Mouse (Mus musculus) midbrain, postnatal 0 days (tissue): ENCODE results near the gene Usp51. TPM values are rescaled to one million over a fixed set of nuclear protein-coding genes. Genes with fewer than 3 reads are reported as not detected.
A peak's percentile ranks its signal among the peaks of the same experiment; 100 is the strongest.
"Not testable (repeated sequence)": the region's sequence is repeated elsewhere in the genome, so short reads cannot be mapped to it uniquely, and the experiment has no call there.

Experiments
- ATAC-seq: fragments of 200-750 bp; cut with Nextera tagmentation; 2 replicates; pipeline ENCODE4 v1.8.0; 2017; ENCODE audit warnings: moderate number of reproducible peaks, mild to moderate bottlenecking, moderate TSS enrichment, moderate library complexity; ENCODE audit not compliant: low FRiP score
- DNase-seq: peaks from one replicate; pipeline ENCODE4 v3.0.0-alpha.2; 2015; ENCODE audit warnings: low spot score
- H3K27ac ChIP-seq: fragments of 300-500 bp; sonication (generic); 2 replicates; pipeline ENCODE4 v1.5.1; 2014; ENCODE audit warnings: low read depth, mild to moderate bottlenecking, low read length, mixed read lengths
- H3K27me3 ChIP-seq: fragments of 300-500 bp; sonication (generic); 2 replicates; pipeline ENCODE4 v1.6.1; 2014; ENCODE audit warnings: low read length, control low read depth, mixed read lengths; ENCODE audit not compliant: insufficient read depth
- H3K36me3 ChIP-seq: fragments of 300-500 bp; sonication (generic); 2 replicates; pipeline ENCODE4 v1.6.1; 2014; ENCODE audit warnings: low read length, control low read depth, mixed read lengths; ENCODE audit not compliant: insufficient read depth
- H3K4me1 ChIP-seq: fragments of 300-500 bp; sonication (generic); 2 replicates; pipeline ENCODE4 v1.6.1; 2014; ENCODE audit warnings: mild to moderate bottlenecking, control low read depth, antibody characterized with exemption, low read length, mixed read lengths; ENCODE audit not compliant: insufficient read depth
- H3K4me2 ChIP-seq: fragments of 300-500 bp; sonication (generic); 2 replicates; pipeline ENCODE4 v1.6.1; 2014; ENCODE audit warnings: low read depth, mild to moderate bottlenecking, low read length, mixed read lengths; ENCODE audit not compliant: poor library complexity, severe bottlenecking
- H3K4me3 ChIP-seq: fragments of 300-500 bp; sonication (generic); 2 replicates; pipeline ENCODE4 v1.5.1; 2014; ENCODE audit warnings: low read depth, mild to moderate bottlenecking, low read length, moderate library complexity
- H3K9ac ChIP-seq: fragments of 300-500 bp; sonication (generic); replicated peaks from 2 replicates; pipeline ENCODE4 v1.6.1; 2014; ENCODE audit warnings: mild to moderate bottlenecking, low read length, moderate library complexity, mixed read lengths; ENCODE audit not compliant: poor library complexity, severe bottlenecking
- H3K9me3 ChIP-seq: fragments of 300-500 bp; sonication (generic); 2 replicates; pipeline ENCODE4 v1.6.1; 2016; ENCODE audit warnings: low read length, control low read depth
- CTCF ChIP-seq: IDR thresholded peaks from 2 replicates; pipeline ENCODE4 v1.5.1; 2016; ENCODE audit warnings: antibody characterized with exemption, mild to moderate bottlenecking
- WGBS: fragments of 180-500 bp; shearing (Covaris S2); extraction: QIAGEN DNeasy Blood & Tissue Kit; methylation state at CpG from one replicate; pipeline ENCODE4 v1.1.7; 2014; 5-methylcytosine and 5-hydroxymethylcytosine counted together
- polyA plus RNA-seq: library from polyadenylated mRNA; unstranded; fragments of >200 nt; fragmentation: Nextera tagmentation; extraction: Ambion mirVana; gene quantifications from 2 replicates; pipeline ENCODE4 v1.2.1, GENCODE M21; 2015
- total RNA-seq: library from RNA; depleted of rRNA; stranded (reverse); fragments of >200 nt; gene quantifications from 2 replicates; pipeline ENCODE4 v1.2.3, GENCODE M21; 2014

The Usp51 gene
- total and polyA plus RNA-seq, 2 experiments from 2014 or later: 3.9 to 5.4 TPM

- Histone ChIP-seq H3K4me3 (peak overlapping the region; percentile 49), H3K27me3 (no peaks in the 10 kb centered on the region), H3K4me1 (no peaks in the 10 kb centered on the region), H3K9me3 (no peaks in the 10 kb centered on the region), H3K9ac (peak overlapping the region; percentile 63), H3K4me2 (peak overlapping the region; percentile 58), H3K27ac (peak overlapping the region; percentile 81), H3K36me3 (no peaks in the 10 kb centered on the region)
- 35% methylated on average over 54 of the region's 58 CpGs for WGBS
- peak; percentile 50 for DNase-seq
- peak; percentile 89 for ATAC-seq
- TF ChIP-seq CTCF: no peak
Measured at GRCm38 (mm10) chrX:153007021-153007684, 884 bp downstream of the Usp51 start.

- ATAC-seq (no peak), DNase-seq (no peak)
- no peaks in the 10 kb centered on the region for H3K9me3 ChIP-seq
Measured at GRCm38 (mm10) chrX:153007685-153008047, 1.4 kb downstream of the Usp51 start.

GRCm38 (mm10) chrX:153025255-153025654, 19.0 kb downstream of the Usp51 start:
- not testable (repeated sequence) for H3K4me2 ChIP-seq, H3K4me3 ChIP-seq, H3K9me3 ChIP-seq, ATAC-seq, H3K9ac ChIP-seq, H3K27ac ChIP-seq, H3K36me3 ChIP-seq, DNase-seq, H3K4me1 ChIP-seq, H3K27me3 ChIP-seq
- no CpG with 5 or more reads among the region's 3 CpGs for WGBS

More at GRCm38 (mm10) chrX:153007685-153008047, 1.4 kb downstream of the Usp51 start:
- peak overlapping the region; percentile 49 for H3K4me3 ChIP-seq
- peak overlapping the region; percentile 81 for H3K27ac ChIP-seq
- peak overlapping the region; percentile 58 for H3K4me2 ChIP-seq
- WGBS: 31% methylated on average over 9 of the region's 9 CpGs
- TF ChIP-seq CTCF: no peak
- H3K27me3 ChIP-seq: no peaks in the 10 kb centered on the region
- H3K9ac ChIP-seq: peak overlapping the region; percentile 63
- H3K4me1 ChIP-seq: no peaks in the 10 kb centered on the region
- no peaks in the 10 kb centered on the region for H3K36me3 ChIP-seq

- not testable (repeated sequence) for DNase-seq, H3K4me2 ChIP-seq, H3K27ac ChIP-seq, ATAC-seq, H3K4me3 ChIP-seq, H3K27me3 ChIP-seq, H3K9me3 ChIP-seq, H3K9ac ChIP-seq, H3K36me3 ChIP-seq, H3K4me1 ChIP-seq
- WGBS: 86% methylated on average over 1 of the region's 3 CpGs
Measured at GRCm38 (mm10) chrX:153025709-153026108, 19.4 kb downstream of the Usp51 start.

GRCm38 (mm10) chrX:153031547-153031946, 25.3 kb downstream of the Usp51 start:
- H3K36me3 ChIP-seq, ATAC-seq, H3K9me3 ChIP-seq: not testable (repeated sequence)

GRCm38 (mm10) chrX:153037087-153037971, 31.1 kb downstream of the Usp51 start, which contains the start of gene Mageh1:
TSS of gene Mageh1 (minus strand) at chrX:153037575.
- Histone ChIP-seq H3K4me1 (no peaks in the 10 kb centered on the region), H3K9me3 (no peaks in the 10 kb centered on the region), H3K4me2 (peak within 1 kb of the TSS; percentile 57), H3K4me3 (peak within 1 kb of the TSS; percentile 41), H3K27ac (peak within 1 kb of the TSS; percentile 81), H3K36me3 (no peaks in the 10 kb centered on the region), H3K9ac (peak within 1 kb of the TSS; percentile 60), H3K27me3 (no peaks in the 10 kb centered on the region)
- TF ChIP-seq CTCF: peak; percentile 55
- peak; percentile 93 for ATAC-seq
- 18% methylated on average over 47 of the region's 49 CpGs for WGBS
- DNase-seq: peak; percentile 93

More at GRCm38 (mm10) chrX:153031547-153031946, 25.3 kb downstream of the Usp51 start:
- H3K4me3 ChIP-seq, DNase-seq, H3K27me3 ChIP-seq, H3K27ac ChIP-seq, H3K9ac ChIP-seq, H3K4me2 ChIP-seq, H3K4me1 ChIP-seq: not testable (repeated sequence)

GRCm38 (mm10) chrX:153037972-153038744, 31.9 kb downstream of the Usp51 start:
- 9% methylated on average over 5 of the region's 22 CpGs for WGBS
- not testable (repeated sequence) for H3K4me1 ChIP-seq, H3K9ac ChIP-seq, H3K36me3 ChIP-seq, DNase-seq, H3K27me3 ChIP-seq, H3K9me3 ChIP-seq
- Histone ChIP-seq H3K27ac (peak overlapping the region; percentile 81), H3K4me2 (peak overlapping the region; percentile 57; the same call in 1 of the 2 replicates), H3K4me3 (peak overlapping the region; percentile 41)
- ATAC-seq: peak; percentile 88
